Mouse (Mus musculus): ENCODE data around the gene Pdia6.

The Pdia6 gene

DNA sequence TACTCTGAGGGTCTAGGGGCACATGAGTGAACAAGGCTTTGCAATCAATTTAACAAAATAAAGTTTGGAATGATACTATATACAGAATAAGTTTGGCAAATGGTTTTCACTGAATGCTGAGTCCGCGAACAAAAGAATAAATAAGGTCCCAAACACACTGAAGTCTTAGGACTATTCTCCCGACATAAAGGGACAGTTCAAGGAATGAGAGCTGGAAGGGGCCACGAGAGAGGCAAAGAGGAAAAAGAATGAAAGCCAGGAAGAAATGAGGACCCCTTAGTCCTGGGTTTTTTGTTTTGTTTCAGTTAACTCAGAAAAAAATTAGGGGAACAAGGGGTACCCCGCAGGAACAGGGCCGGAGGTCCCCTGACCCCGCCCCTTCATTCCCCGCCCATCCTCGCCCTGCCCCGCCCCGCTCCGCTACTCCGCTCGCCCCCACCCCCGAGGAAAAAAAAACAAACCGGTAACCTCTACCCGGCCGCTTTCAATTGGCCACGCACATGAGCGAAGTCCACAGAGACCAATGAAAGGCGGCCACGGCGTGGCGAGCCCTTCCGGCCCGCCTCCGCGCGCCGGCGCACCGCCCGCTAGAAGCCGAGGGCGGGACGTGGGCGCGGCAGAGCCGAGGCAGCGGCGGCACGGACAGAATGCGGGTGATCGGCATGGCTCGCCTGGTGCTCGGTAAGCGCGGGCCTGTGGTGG is at the start of gene Pdia6:
TSS of gene Pdia6 (plus strand) at position 575 of the 702 bp plus-strand sequence.
- peak; percentile 88 for DNase-seq

DNA sequence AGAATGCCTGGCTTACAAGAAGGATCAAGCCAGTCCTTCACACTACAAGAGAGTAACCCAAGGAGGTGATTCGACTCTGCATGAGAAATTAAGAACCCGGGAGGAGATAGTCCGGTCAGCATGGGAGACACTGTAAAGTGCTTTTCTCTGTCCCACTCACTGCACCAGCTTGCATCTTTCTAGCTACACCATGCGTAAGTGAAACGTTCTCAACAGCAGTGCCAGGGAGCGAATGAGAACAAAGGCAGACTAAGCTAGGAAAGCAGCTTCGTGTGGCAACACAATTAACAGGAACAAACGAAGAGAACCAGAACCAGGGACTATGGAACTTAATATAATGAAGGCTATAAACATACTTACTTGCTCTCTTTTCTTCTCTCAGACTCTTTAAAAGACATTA is 48.0 kb upstream of the Pdia6 start:
- no peak for DNase-seq

DNA sequence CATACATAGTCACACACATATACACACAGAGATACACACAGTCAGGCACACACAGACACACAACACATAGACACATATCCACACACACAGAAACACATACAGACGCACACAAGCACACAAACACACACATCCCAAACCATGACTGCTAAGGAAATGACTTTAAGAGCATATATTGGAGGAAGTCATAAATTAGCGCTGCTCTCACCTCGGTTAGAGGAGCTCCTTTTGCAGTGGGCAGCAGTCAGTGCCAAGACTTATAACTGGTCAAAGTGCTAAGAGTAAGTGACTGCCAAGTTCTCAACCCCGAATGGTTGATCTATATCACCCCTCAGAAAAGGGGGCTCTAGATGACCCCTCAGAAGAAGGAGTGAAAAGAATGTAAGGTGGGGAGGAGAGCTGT is 47.2 kb upstream of the Pdia6 start:
- no peak for DNase-seq

DNA sequence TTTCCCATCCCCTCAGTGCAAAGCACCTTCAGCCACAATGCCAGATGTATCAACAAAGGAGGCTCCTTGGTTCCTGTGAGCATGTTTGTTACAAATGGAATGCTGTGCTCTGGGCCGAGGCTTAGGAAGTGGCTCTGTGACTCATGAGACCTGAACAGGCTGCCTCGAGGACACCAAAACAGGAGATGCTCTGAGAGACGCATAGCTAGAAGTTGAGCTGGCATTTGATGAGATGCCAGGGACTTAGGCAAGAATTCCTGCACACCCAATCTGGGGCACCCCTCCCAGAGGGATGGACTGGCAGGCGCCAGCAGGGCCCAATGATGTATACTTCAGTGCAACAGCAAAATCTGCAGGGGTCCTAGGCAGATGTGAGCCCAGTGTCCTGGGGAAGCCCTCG is 45.7 kb upstream of the Pdia6 start:
- no peak for DNase-seq

DNA sequence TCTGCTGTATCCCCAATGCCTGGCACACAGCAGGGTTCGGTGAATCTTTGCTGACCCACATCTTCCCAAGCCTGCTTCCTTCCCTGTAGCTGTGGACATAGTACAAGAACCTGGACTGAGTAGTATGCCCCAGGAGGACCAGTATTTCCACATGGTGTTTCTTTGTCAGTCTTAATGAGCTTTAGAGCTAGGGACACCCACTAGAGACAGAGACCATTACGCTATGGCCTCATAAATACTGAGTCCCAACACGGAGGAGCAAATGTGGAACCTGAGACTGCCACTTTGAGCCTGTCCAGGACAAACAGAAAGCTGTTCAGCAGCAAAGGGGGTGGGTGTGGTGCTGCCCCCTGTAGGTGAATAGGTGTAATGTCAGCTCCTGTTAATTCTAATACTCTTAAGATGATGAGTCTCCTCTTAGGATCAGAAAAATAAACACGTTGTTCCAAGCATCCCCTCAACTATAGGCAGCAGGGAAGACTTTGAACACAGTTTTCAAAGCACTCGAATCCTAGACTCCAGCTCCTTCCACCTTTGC is 44.4 kb upstream of the Pdia6 start:
- DNase-seq: no peak

DNA sequence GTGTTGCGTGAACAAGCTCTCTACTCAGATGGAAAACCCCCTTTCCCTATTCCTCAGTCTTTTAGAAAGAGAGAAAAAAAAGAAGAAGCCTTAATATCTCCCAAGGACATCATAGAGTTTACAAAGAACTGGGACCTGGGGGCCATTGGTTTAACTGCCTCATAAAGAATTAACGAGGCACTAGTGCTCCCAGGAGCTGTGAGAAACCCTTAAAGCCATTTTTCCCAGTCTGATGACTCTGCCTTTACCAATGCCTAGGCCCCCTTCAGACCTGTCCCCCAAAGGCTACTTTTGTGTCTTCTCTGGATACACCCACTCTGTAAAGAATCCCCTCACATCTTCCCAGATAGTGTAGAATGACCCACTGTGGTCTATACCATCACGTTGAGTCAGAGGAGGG is 43.3 kb upstream of the Pdia6 start:
- no peak for DNase-seq

DNA sequence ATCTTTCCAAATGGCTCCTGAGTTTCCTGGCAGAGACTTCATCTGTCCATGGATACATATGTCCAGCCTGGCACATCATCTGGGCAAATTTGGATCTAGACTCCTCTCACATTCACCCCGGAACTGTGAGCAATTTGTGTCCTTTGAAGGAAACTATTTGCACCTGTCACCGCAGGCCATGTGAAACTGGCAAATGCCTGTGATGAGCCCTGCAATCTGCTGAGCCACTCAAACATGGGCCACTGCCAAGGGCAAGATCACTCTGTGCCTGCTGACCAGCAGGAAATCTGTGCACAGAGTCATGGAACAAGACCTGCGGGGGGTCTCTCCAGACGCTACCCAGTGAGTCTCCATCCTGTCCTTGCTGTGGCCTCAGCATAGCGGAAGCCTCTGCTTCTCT is 41.3 kb upstream of the Pdia6 start:
- DNase-seq: peak; percentile 90

DNA sequence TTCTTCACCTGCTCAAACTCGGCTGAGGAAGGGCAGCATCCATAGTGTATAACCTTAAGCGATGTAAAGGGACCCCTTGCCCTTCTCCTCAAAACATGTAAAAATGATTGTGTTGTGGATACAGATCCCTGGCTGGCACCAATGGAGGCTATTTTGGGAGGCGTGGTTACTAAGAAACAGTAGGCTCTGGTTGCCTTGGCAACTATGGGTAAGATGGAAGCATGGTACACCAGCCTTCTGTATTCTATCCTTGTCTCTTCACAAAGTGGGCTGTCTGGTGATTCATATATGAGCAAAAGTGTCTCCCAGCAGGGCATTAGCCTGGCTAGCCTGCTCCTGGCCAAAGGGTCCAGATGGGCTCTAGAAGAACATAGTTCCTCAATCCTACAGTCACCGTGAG is 38.4 kb upstream of the Pdia6 start:
- DNase-seq: no peak

DNA sequence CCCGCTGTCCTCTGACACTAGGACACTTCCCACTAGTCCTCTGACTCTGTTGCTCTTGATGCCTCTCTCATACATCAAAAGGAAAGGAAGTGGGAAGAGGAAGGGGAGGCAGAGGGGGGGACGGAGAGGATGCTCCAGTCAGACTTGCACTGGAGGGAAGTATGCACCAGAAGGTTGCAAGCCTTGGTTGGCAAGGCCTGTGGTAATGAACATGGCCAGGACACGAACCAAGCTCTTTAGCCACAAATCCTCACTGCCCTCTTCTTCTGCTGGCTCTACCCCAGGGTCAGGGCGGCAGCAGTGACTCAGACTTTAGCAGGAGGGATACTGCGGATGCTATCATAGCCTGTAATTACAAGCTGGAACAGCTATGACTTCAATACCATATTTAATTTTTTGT is 35.8 kb upstream of the Pdia6 start:
- DNase-seq: no peak

DNA sequence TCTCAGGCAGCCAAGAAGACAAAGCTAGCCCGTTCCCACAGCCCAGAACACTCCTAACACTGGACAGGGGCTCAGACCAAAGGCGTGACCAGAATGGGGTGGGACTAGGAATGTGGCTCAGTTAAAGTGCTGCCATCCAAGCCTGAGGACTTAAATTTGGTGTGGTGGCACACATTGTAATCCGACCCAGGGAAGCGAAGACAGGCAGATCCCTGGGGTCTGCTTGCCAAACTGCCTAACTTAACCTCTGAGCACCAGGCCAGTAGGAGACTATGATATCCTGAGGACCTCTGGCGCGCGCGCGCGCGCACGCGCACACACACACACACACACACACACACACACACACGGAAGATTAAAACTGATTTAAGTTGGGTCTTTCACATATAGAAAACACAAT is 34.8 kb upstream of the Pdia6 start:
- no peak for DNase-seq

DNA sequence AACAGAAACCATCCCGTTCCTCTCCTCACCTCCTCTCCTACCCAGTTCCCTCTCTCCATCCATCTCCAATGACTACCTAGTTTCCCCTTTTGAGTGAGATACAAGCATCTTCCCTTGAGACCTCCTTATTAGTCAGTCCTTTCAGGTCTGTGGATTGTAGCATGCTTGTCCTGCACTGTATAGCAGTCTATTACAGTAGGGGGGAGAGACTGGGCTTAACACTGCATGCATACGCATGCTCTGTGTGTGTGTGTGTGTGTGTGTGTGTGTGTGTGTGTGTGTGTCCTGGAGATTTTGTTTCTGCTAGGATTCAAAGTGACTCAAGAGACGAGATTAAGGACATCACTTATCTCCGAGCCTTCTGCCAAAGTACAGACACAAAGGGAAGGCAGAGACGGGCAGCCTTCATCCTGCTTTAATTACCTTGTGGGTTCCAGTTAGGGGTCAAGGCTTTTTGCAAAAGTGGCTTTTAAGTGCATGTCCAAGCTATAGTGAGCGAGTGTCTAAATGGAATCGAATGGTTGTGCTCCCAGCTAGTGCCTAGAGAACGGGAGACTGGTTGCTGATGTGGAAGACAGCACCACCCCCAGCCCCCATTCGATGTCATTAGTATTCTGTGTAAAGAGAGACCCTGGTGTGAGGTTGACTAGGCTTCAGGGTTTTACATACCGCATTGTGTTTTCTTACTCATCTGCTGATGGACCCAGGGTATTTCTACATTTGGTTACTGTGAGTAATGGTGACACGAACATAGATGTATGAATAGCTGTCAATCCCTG is 30.6 kb upstream of the Pdia6 start:
- DNase-seq: no peak

DNA sequence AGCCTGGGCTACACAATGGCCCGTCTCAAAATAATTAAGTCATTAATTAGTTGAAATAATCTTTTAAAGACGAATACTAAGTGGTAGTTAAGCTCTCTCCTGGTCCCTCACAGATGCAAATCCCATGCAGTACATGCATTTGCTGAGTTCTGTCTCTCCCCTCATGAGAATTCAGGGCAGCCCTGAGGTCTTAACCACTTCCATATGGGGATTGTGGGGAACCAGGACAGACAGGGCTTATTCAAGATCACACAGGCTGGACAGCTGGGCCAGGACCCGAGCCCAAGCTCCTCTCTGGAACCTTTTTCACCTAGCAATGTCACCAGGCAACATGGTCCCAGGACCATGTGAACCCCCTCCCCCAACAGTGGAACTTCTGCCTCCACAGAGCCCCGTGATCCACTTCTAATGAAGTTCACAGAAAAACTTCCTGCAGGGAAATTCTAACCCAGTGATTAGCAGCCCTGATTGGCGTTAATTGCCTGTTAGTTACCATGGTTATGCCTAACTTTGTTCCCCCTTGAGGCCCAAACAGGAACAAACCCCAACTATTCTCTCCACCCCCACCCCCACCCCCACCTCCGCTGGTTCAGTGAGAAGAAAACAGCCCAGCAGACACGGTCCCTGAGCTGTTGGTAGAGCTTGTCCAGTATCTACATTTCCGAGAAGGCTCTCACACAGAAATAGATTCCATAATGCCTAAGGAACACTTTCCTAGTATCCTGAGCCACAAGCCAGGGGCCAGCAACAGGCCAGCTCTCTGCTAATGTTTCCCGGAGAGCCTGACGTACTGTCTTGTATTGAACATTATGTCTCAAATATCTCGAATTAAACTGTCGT is 27.5 kb upstream of the Pdia6 start:
- DNase-seq: no peak

DNA sequence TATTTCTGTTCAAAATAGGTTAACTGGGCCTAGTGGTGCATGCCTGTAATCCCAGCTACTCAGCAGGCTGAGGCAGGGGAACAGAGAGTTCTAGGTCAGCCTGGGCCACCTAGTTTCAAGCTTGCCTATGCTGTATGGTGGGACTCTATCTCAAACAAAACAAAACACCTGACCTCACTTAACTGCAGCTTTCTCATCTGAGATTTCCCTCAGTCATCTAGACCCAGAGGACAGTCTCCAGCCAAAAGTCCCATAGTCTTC is 27.0 kb upstream of the Pdia6 start:
- DNase-seq: no peak

DNA sequence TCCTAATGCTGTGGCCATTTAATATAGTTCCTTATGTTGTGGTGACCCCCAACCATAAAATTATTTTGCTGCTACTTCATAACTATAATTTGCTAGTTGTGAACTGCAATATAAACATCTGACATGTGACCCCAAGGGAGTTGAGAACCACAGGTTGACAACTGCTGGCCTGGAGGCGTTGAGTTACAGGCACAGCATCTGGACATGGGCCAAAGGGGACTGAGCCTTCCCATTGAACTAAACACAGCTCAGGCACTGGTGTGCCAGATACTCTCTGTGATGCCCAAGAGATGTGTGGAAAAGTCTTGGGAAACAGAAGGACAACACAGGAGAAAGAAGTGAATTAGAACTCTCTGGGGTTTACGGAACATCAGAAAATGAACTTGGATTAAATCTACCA is 25.3 kb upstream of the Pdia6 start:
- DNase-seq: no peak

DNA sequence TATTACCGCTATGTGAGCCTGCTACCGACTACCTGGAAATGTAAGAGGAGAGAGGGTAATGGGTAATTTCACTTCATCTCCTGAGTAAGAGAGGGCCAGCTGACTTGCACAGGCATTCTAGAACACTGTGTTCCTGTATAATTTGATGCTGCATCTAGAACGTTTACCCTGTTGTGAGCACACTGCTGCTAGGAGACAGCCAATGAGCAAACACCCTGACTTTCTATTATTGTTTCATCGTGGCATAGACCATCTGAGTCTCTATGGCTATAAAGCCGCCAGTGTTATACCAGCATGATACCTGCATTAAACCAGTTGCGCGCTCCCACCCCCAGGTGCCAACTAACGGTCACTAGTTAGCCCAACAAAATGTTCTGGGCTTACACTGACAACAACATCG is 24.7 kb upstream of the Pdia6 start:
- DNase-seq: no peak

DNA sequence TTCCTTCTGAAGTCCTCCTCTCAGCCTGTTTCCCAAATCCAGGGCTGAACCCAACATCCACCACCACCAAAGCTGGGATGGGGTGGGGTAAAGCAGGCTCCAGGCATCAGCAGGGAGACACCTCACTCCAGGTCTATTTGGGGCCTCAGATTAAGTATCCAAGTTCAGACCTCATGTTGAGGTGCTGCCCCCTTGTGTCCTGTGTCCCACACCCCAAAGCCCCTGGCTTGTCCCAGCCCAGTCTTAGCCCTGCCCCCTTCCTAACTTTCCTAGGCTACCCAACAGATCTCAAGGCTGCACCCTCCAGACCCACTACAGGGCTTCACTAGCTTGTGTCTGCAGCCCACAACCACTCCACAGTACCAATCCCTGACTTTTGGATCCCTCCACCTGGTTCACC is 24.3 kb upstream of the Pdia6 start:
- no peak for DNase-seq

DNA sequence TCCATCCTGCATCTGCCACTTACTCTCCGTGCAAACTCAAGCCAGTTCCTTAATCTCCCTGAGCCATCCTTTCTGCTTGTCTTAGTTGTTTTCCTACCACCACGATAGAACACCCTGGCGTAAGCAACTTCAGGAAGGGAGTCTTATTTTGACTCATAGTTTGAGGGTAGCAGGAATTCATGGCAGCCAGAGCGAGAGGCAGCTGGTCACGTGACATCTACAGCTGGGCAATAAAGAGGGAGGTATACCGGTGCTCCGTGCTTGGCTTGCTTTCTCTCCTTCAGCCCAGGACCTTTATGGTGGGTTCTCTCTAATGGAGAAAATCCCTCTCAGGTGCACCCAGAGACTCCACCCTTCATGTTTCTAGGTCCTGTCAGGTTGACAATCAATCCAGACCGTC is 15.4 kb upstream of the Pdia6 start:
- DNase-seq: no peak

DNA sequence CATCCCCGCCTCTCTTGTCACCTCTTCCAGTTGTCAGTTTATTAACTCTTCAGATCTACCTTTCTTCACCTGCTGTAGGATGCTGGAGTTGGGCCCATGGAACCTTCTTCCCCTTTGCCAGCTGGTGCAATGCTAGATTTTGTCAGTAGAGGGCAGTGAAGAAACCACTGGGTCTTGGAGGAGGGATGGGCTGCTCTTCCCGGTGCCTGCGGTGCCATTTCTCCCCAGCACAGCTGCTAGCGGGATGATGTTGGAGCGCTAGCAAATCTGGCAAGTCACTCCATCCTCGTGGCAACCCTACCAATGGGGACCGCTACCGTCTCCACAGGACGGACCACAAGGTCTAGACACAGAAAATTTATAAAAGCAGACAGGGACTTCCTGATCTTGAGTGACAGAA is 13.3 kb upstream of the Pdia6 start:
- peak; percentile 45 for DNase-seq

DNA sequence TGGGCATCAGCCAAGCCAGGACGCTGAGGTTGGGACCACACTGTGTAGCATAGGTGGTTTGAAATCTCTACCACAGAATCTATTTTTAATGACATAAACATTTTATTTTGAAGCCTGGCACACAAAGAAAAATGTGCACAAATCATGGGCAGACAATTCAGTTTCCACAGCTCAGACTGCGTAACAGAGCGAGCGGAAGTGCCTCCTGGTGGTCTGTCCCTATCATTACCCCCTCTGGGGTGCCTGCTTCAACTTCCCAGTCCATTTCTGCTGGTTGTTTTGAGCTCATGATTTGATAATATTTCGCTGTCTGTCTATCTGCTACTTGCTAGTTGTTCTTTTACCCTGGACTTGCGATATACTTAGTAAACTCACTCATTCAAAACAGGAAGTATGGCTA is 10.7 kb upstream of the Pdia6 start:
- DNase-seq: no peak

DNA sequence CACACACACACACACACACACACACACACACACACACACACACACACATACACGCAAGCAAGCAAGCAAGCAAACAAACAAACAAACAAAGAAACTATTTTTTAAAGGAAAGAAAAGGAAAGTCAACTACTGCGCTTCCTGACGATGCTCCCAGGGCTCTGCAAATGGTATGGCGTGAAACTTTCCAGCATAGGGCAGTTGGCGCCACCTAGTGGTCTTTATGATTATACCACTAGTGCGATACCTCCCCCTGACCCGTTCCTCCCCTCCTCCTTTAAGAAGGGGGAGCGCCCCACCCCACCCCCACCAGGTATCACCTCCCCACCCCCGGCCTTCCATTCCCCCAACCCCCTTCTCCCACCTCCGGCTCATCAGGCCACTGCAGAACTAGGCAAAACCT is 9.4 kb upstream of the Pdia6 start:
- peak; percentile 44 for DNase-seq

DNA sequence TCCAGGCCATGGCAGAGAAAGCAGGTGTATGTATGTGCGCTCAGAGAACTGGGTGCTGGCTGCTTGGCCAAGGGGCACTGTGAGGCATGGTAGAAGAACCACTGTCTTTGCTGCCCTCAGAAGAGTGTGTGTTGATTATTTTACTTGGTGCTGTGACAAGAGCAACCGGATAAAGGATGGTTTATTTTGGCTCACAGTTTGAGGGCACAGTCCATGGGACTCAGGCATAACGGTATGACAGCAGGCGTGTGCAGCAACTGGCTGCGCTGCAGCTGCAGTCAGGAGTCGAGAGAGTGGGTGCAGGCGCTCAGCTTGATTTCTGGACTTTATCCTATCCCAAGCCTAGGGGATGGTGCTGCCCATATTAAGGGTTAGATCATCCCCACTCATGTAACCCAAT is 7.9 kb upstream of the Pdia6 start:
- no peak for DNase-seq

DNA sequence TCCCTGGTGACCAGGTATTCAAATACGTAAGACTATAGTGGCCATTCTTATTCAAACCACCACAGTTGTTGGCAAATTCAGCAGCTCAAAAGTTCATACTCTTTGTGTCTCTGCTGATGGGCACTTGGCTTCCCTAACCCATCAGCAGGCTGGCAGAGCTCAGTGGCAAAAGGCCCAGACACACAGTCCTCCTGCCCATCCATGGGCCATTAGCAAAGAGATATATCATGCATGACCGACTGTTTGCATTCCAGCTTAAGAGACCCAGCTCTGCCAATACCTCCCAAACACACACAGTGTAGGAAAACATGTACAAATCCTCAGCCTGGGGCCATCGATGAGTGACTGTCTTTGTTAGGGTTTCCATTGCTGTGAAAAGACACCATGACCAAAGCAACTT is 5.3 kb upstream of the Pdia6 start:
- DNase-seq: no peak

DNA sequence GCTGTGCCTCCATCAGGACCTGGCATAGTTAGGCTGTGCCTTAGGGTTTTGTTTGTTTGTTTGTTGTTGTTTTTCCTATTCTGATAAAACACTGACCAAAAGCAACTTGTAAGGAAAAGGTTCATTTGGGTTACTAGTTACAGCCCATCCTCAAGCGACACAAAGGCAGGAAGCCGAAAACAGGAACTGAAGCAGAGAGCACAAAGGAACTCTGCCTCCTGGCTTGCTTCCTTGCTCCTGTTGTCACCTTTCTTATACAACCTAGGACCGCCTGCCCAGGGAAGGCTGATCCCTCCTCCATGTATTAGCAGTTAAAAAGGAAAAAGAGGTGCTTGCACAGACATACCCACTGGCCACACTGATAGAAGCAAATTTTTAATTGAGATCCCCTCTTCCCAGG is 2.5 kb upstream of the Pdia6 start:
- DNase-seq: no peak

DNA sequence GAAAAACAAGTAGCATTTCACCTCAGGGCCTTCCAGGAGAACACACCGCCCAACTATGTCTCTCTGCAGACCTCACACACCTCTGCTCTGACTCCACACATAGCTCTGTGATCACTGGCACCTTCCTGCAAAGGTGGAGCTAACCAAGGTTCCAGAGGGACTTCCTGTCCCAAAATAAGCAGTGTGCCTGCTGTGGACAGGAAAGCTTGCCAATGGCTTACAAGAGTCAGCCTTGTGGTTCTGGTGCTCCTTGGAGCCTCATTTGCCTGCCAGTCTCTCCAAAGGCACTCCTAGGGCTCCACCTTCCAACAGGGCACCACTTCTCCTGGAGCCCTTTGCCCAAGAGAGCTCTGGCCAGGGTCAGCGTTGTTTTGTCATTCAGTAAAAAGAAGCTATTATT is 1.5 kb upstream of the Pdia6 start:
- DNase-seq: no peak

Measured in cerebellum, adult 11 months (tissue).